Mouse (Mus musculus) thymus, adult 2 months (tissue): ENCODE data around the gene Acadvl. TPM values are rescaled to one million over a fixed set of nuclear protein-coding genes. Genes with fewer than 3 reads are reported as not detected.
A peak's percentile ranks its signal among the peaks of the same experiment; 100 is the strongest.

Source experiments
- DNase-seq: peaks from one replicate; pipeline ENCODE4 v3.0.0; 2021
- H3K27ac ChIP-seq: fragments of 200-500 bp; 2 replicates; pipeline ENCODE4 v1.5.1; 2012; ENCODE audit warnings: low read length, control low read depth; ENCODE audit not compliant: control insufficient read depth, insufficient read depth
- H3K27me3 ChIP-seq: fragments of 200-500 bp; 2 replicates; pipeline ENCODE4 v1.6.1; 2012; ENCODE audit warnings: mild to moderate bottlenecking, low read length, moderate library complexity, mixed read lengths; ENCODE audit not compliant: control insufficient read depth, insufficient read depth
- H3K36me3 ChIP-seq: fragments of 200-500 bp; 2 replicates; pipeline ENCODE4 v1.6.1; 2012; ENCODE audit warnings: mild to moderate bottlenecking, low read length, moderate library complexity; ENCODE audit not compliant: control insufficient read depth, insufficient read depth
- H3K4me1 ChIP-seq: fragments of 200-500 bp; replicated peaks from 2 replicates; pipeline ENCODE4 v1.6.1; 2012; ENCODE audit warnings: low read length; ENCODE audit not compliant: control insufficient read depth, insufficient read depth
- H3K4me3 ChIP-seq: fragments of 200-500 bp; 2 replicates; pipeline ENCODE4 v1.5.1; 2012; ENCODE audit warnings: mild to moderate bottlenecking, low read length, control low read depth, moderate library complexity; ENCODE audit not compliant: control insufficient read depth, insufficient read depth
- CTCF ChIP-seq: fragments of 200-500 bp; IDR thresholded peaks from 2 replicates; pipeline ENCODE4 v1.5.1; 2012; ENCODE audit warnings: mild to moderate bottlenecking, control low read depth, low read length, moderate library complexity, borderline replicate concordance; ENCODE audit not compliant: control insufficient read depth, poor library complexity, insufficient read depth; ENCODE audit errors: extremely low read depth
- POLR2A ChIP-seq: fragments of 200-500 bp; IDR thresholded peaks from 2 replicates; pipeline ENCODE4 v1.6.1; 2012; ENCODE audit warnings: mild to moderate bottlenecking, low read length, control low read depth, moderate library complexity; ENCODE audit not compliant: control insufficient read depth, poor library complexity, insufficient read depth; ENCODE audit errors: extremely low read depth
- WGBS: fragments of 180-500 bp; shearing (Covaris S2); methylation state at CpG from one replicate; pipeline ENCODE4 v1.1.7; 2018; 5-methylcytosine and 5-hydroxymethylcytosine counted together
- polyA plus RNA-seq: library from polyadenylated mRNA; depleted of rRNA; stranded (reverse); fragments of >200 nt; gene quantifications from 2 replicates; pipeline ENCODE4 v1.2.3, GENCODE M21; 2012

The Acadvl gene
- polyA plus RNA-seq, 1 experiment = 110 TPM

GRCm38 (mm10) chr11:69996161-69997061 is 18.8 kb downstream of the Acadvl start:
- Histone ChIP-seq H3K27me3 (no peaks in the 10 kb centered on the region), H3K27ac (peak overlapping the region; percentile 91), H3K36me3 (peaks cover 17% of the 10 kb centered on the region), H3K4me1 (peaks cover 15% of the 10 kb centered on the region), H3K4me3 (peak overlapping the region; percentile 88)
- WGBS = 2% methylated on average over 66 of the region's 66 CpGs
- peak; percentile 78 for DNase-seq
- no peak for TF ChIP-seq CTCF

- H3K27me3 ChIP-seq = no peaks in the 10 kb centered on the region
- TF ChIP-seq CTCF (peak; percentile 86), POLR2A (peak; percentile 73; the same call in 1 of the 2 replicates)
- H3K36me3 ChIP-seq = peaks cover 17% of the 10 kb centered on the region
- peak; percentile 99 for DNase-seq
- peak within 1 kb of the TSS; percentile 88 for H3K4me3 ChIP-seq
- peaks cover 15% of the 10 kb centered on the region for H3K4me1 ChIP-seq
- under 1% methylated on average over 36 of the region's 36 CpGs for WGBS
- peak within 1 kb of the TSS; percentile 91 for H3K27ac ChIP-seq
These were observed 19.7 kb downstream of the Acadvl start, which contains the start of gene Phf23 for GRCm38 (mm10) chr11:69995391-69995960. Gene Phf23, plus strand, starts transcription at chr11:69995777.

GRCm38 (mm10) chr11:69994401-69995090 is 20.7 kb downstream of the Acadvl start:
- Histone ChIP-seq H3K4me1 (peaks cover 11% of the 10 kb centered on the region), H3K27ac (no peak overlapping the region)

GRCm38 (mm10) chr11:69992932-69993331 is 22.3 kb downstream of the Acadvl start:
- peaks cover 11% of the 10 kb centered on the region for H3K4me1 ChIP-seq
- no peak overlapping the region for H3K4me3 ChIP-seq
- no peak for DNase-seq
- no peak for TF ChIP-seq POLR2A
- TF ChIP-seq CTCF = no peak
- peaks cover 19% of the 10 kb centered on the region for H3K36me3 ChIP-seq
- WGBS = 95% methylated on average over 3 of the region's 3 CpGs
- no peak overlapping the region for H3K27ac ChIP-seq
- H3K27me3 ChIP-seq = no peaks in the 10 kb centered on the region

More at GRCm38 (mm10) chr11:69994401-69995090, 20.7 kb downstream of the Acadvl start:
- TF ChIP-seq CTCF (no peak), POLR2A (no peak)
- no peak overlapping the region for H3K4me3 ChIP-seq
- H3K36me3 ChIP-seq = peaks cover 19% of the 10 kb centered on the region
- WGBS = 91% methylated on average over 11 of the region's 11 CpGs
- no peak for DNase-seq
- H3K27me3 ChIP-seq = no peaks in the 10 kb centered on the region

- Histone ChIP-seq H3K27me3 (no peaks in the 10 kb centered on the region), H3K4me1 (peaks cover 9% of the 10 kb centered on the region), H3K4me3 (no peak overlapping the region), H3K27ac (no peak overlapping the region), H3K36me3 (peaks cover 21% of the 10 kb centered on the region)
- no peak for TF ChIP-seq CTCF
- TF ChIP-seq POLR2A = no peak
- DNase-seq = no peak
- WGBS = 83% methylated on average over 10 of the region's 10 CpGs
These were observed 22.8 kb downstream of the Acadvl start for GRCm38 (mm10) chr11:69992396-69992795.

GRCm38 (mm10) chr11:69991711-69992110 is 23.5 kb downstream of the Acadvl start:
- no peak for DNase-seq
- H3K27me3 ChIP-seq = no peaks in the 10 kb centered on the region
- H3K4me3 ChIP-seq = peak overlapping the region; percentile 57
- H3K4me1 ChIP-seq = peaks cover 8% of the 10 kb centered on the region
- H3K36me3 ChIP-seq = peaks cover 23% of the 10 kb centered on the region
- H3K27ac ChIP-seq = peak overlapping the region; percentile 24
- WGBS = under 1% methylated on average over 15 of the region's 15 CpGs
- TF ChIP-seq CTCF (no peak), POLR2A (no peak; the same call in 1 of the 2 replicates)
